Mouse (Mus musculus): Measurements from ENCODE around the gene Tcf7. TPM values are rescaled to one million over a fixed set of nuclear protein-coding genes. Genes with fewer than 3 reads are reported as not detected.

The Tcf7 gene
- polyA plus RNA-seq, 1 experiment from 2014 or later: 6.3 TPM

DNA sequence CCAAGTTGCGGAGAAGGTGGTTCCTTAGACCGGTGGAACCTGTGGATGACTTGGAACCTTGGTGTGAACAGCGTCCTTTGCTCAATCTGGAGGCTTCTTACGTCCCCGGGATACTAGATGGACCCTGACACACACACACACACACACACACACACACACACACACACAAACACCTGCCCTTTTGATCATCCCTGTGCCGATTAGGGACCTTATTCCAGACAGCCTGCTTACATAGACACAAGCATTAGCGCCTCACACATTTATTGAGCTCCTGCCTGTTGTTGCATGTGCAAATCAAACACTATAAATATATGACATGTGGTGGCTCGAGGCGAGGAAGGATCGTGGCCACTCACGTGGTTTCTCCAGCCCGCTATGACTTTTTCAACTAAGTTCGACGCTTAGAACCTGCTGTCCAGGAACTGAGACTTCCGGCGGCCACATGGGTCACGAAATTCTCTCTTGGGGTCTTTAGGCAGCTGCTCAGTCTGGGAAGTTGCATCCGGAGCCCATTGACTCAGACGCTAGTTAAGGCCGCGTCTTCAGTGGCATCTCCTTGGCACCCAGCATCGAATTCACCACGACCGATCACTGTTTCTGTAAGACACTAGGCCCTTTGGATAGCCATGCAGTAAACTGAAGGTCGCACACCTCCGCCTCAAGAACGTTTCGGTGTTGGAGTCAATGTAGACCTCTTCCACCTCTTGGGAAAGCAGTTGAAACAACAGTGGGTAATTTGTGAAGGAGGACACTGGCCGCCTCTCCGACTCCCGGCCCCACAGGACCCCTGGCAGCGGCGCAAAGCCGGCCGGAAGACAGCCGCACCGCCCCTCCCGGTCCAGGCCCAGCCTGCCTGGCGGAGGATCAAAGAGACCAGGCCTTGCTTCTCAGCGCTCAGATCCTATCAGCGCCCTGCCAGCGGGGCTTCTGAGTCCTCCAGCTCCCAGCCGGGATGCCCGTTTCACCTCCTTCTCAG lies 1.1 kb upstream of the Tcf7 start:
- no peak overlapping the region for H3K27ac ChIP-seq (ENCODE audit: poor library complexity, severe bottlenecking)
- peak overlapping the region; percentile 98 for H3K4me2 ChIP-seq
- H3K9me3 ChIP-seq (replicated peaks): no peaks in the 10 kb centered on the region
- H3K9ac ChIP-seq: peak overlapping the region; percentile 73; the same call in 1 of the 2 replicates
- H3K36me3 ChIP-seq: 0 out of 2 replicates have a peak, but pooled peaks cover 4% of the 10 kb centered on the region
- H3K4me1 ChIP-seq (replicated peaks): peaks cover 36% of the 10 kb centered on the region
- no peak for ATAC-seq (ENCODE audit: insufficient number of reproducible peaks, low FRiP score)
- peak overlapping the region; percentile 84 for H3K4me3 ChIP-seq
- 8% methylated on average over 44 of the region's 44 CpGs for WGBS
- peaks cover 17% of the 10 kb centered on the region for H3K27me3 ChIP-seq (replicated peaks)

- Histone ChIP-seq H3K4me1 (replicated peaks) (peaks cover 36% of the 10 kb centered on the region), H3K9me3 (replicated peaks) (no peaks in the 10 kb centered on the region), H3K36me3 (0 out of 2 replicates have a peak, but pooled peaks cover 7% of the 10 kb centered on the region), H3K4me2 (peak overlapping the region; percentile 98), H3K27ac (ENCODE audit: poor library complexity, severe bottlenecking) (no peak overlapping the region), H3K27me3 (replicated peaks) (peaks cover 16% of the 10 kb centered on the region), H3K4me3 (peak overlapping the region; percentile 84), H3K9ac (peak overlapping the region; percentile 73)
- 1% methylated on average over 19 of the region's 19 CpGs for WGBS
- ATAC-seq (ENCODE audit: insufficient number of reproducible peaks, low FRiP score): no peak
These were observed 417 bp downstream of the Tcf7 start for GRCm38 (mm10) chr11:52282420-52282773.

DNA sequence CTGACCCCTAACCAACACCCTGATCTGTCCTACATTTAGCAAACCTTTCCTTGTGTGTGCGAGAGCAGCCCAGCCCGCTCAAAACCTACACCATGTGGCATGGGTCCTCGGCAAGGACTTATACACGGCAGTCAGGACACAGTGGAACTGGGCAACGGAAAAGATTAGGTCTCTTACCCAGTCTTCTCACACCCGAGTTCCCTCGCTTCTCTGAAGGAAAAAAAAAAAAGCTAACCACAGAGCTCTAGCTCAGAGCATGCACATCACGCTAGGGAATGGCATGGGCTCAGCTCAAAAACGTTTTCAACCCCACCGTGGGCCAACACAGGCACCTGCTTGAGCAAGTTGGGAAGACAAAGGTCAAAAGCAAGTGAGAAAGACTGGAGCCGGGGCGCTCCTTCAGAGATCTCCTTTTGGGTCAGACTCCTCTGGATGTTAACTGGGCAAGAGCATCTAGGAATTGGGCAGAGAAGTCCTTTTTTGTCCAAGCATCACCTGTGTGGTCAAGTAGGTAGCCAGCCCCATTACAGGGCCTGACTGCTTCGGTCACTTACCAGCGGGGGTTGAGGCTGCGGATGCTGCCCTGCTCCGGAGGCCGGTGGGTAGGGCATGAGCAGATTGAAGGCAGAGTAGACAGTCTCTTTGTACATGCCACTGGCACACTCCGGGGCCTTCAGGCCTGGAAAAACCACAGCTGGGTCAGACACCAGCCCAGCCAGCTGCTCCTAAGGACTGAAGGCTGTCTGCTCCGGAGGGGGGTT lies 1.1 kb downstream of the Tcf7 start:
- Histone ChIP-seq H3K4me1 (replicated peaks) (peaks cover 31% of the 10 kb centered on the region), H3K9ac (peak overlapping the region; percentile 73), H3K27ac (ENCODE audit: poor library complexity, severe bottlenecking) (no peak overlapping the region), H3K9me3 (replicated peaks) (no peaks in the 10 kb centered on the region), H3K27me3 (replicated peaks) (peaks cover 11% of the 10 kb centered on the region), H3K4me3 (peak overlapping the region; percentile 84), H3K4me2 (peak overlapping the region; percentile 98), H3K36me3 (0 out of 2 replicates have a peak, but pooled peaks cover 7% of the 10 kb centered on the region)
- WGBS: 69% methylated on average over 19 of the region's 19 CpGs
- no peak for ATAC-seq (ENCODE audit: insufficient number of reproducible peaks, low FRiP score)

- Histone ChIP-seq H3K9me3 (replicated peaks) (no peaks in the 10 kb centered on the region), H3K27me3 (replicated peaks) (peaks cover 8% of the 10 kb centered on the region), H3K4me1 (replicated peaks) (peaks cover 25% of the 10 kb centered on the region), H3K36me3 (0 out of 2 replicates have a peak, but pooled peaks cover 7% of the 10 kb centered on the region), H3K27ac (ENCODE audit: poor library complexity, severe bottlenecking) (no peak overlapping the region), H3K4me2 (no peak overlapping the region), H3K9ac (no peak overlapping the region), H3K4me3 (no peak overlapping the region)
- no peak for ATAC-seq (ENCODE audit: insufficient number of reproducible peaks, low FRiP score)
- WGBS: 87% methylated on average over 11 of the region's 11 CpGs
These were observed 2.0 kb downstream of the Tcf7 start for GRCm38 (mm10) chr11:52280566-52281455.

DNA sequence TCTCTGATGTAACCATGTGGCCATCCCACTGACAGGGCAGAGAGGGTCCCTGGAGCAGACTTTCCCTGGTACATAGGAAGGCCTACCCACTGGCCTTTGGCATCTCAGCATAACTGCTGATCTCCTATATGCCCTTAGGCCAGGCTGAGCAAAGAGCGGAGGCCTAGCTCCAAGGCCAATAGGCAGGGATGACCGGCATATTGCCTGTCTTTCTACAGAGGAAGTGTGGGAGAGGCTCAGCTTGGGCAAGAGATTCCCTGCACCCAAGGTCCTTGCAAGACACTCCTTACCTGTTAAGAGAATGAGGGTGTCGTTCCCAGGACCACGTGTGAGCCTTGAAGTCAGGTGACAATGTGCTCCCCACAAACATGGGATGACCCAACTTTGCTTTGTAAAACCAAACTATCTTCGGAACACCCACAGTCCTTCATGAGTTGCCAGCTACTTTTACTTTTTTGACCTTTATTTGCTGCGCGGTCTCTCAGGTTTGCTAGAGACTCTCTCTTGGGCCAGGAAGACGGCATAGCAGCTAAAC lies 3.1 kb downstream of the Tcf7 start:
- 0 out of 2 replicates have a peak, but pooled peaks cover 7% of the 10 kb centered on the region for H3K36me3 ChIP-seq
- H3K4me3 ChIP-seq: no peak overlapping the region
- no peak for ATAC-seq (ENCODE audit: insufficient number of reproducible peaks, low FRiP score)
- no peak overlapping the region for H3K4me2 ChIP-seq
- no peak overlapping the region for H3K9ac ChIP-seq
- WGBS: 91% methylated on average over 8 of the region's 8 CpGs
- H3K9me3 ChIP-seq (replicated peaks): no peaks in the 10 kb centered on the region
- H3K27ac ChIP-seq (ENCODE audit: poor library complexity, severe bottlenecking): no peak overlapping the region
- 0 out of 2 replicates have a peak, but pooled peaks cover 4% of the 10 kb centered on the region for H3K27me3 ChIP-seq (replicated peaks)
- peaks cover 31% of the 10 kb centered on the region for H3K4me1 ChIP-seq (replicated peaks)

GRCm38 (mm10) chr11:52278991-52279390 lies 3.8 kb downstream of the Tcf7 start:
- Histone ChIP-seq H3K27ac (ENCODE audit: poor library complexity, severe bottlenecking) (no peak overlapping the region), H3K4me1 (replicated peaks) (peaks cover 28% of the 10 kb centered on the region), H3K27me3 (replicated peaks) (no peaks in the 10 kb centered on the region), H3K4me2 (no peak overlapping the region), H3K9me3 (replicated peaks) (no peaks in the 10 kb centered on the region), H3K36me3 (0 out of 2 replicates have a peak, but pooled peaks cover 7% of the 10 kb centered on the region), H3K9ac (no peak overlapping the region), H3K4me3 (no peak overlapping the region)
- WGBS: 91% methylated on average over 6 of the region's 6 CpGs
- no peak for ATAC-seq (ENCODE audit: insufficient number of reproducible peaks, low FRiP score)

DNA sequence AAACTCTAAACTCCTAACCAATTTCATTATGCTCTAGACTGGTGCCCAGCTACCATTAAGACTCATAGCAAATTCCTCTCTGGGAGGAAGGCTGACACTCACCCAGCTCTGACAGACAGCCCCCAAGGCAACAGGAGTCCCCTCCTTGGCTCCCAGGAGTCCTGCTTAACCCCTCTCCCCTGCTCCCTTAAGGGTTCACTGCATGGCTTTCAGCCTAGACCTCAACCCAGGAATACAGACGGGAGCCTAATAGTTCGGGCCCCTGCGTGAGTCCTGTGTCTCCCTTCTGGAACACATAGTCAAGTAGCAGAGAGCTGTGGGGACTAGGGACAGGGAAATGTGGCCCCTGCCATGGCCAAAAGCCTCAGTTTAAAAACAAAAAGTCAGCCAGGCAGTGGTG lies 4.7 kb downstream of the Tcf7 start:
- H3K4me2 ChIP-seq: no peak overlapping the region
- no peak overlapping the region for H3K27ac ChIP-seq (ENCODE audit: poor library complexity, severe bottlenecking)
- H3K4me1 ChIP-seq (replicated peaks): peaks cover 26% of the 10 kb centered on the region
- H3K4me3 ChIP-seq: no peak overlapping the region
- 0 out of 2 replicates have a peak, but pooled peaks cover 7% of the 10 kb centered on the region for H3K36me3 ChIP-seq
- no peaks in the 10 kb centered on the region for H3K27me3 ChIP-seq (replicated peaks)
- WGBS: 84% methylated on average over 3 of the region's 3 CpGs
- ATAC-seq (ENCODE audit: insufficient number of reproducible peaks, low FRiP score): no peak
- H3K9ac ChIP-seq: no peak overlapping the region
- no peaks in the 10 kb centered on the region for H3K9me3 ChIP-seq (replicated peaks)

DNA sequence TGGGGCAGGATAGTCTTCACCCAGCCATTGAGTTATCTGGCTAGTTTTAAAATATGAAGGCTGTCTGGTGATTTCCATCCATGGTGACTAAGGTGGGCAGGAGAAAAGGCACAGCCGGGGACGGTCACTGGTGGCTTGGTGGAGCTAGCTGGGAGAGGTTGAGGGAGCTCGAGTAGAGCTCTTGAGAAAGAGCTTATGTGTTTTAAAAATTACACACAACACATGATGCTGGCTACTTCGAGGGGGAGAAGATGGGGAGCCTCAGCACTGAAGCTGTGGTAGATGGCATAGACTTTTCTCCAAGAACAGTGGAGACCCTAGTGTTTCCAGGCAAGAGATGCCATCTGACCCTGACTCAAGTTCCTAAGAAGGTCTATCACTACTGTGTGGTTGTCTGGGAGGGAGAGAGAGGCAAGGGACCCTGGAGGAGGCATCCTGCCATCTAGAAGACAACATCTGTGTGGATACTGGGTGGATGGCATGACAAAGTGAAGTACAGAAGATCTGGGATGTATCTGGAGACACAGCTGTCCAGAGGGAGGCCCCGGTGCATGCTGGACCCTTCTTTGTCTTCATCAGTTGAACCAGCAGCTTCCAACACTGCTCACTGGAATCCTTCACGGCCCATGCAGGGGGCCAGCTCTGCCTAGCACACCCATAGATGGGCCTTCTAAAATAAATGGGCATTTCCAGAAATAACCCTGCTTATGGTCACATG lies 5.2 kb downstream of the Tcf7 start:
- no peaks in the 10 kb centered on the region for H3K27me3 ChIP-seq (replicated peaks)
- H3K4me3 ChIP-seq: no peak overlapping the region
- ATAC-seq (ENCODE audit: insufficient number of reproducible peaks, low FRiP score): no peak
- WGBS: 82% methylated on average over 6 of the region's 6 CpGs
- H3K4me1 ChIP-seq (replicated peaks): peaks cover 32% of the 10 kb centered on the region
- H3K9me3 ChIP-seq (replicated peaks): no peaks in the 10 kb centered on the region
- 0 out of 2 replicates have a peak, but pooled peaks cover 7% of the 10 kb centered on the region for H3K36me3 ChIP-seq
- H3K27ac ChIP-seq (ENCODE audit: poor library complexity, severe bottlenecking): no peak overlapping the region
- H3K4me2 ChIP-seq: no peak overlapping the region
- no peak overlapping the region for H3K9ac ChIP-seq

DNA sequence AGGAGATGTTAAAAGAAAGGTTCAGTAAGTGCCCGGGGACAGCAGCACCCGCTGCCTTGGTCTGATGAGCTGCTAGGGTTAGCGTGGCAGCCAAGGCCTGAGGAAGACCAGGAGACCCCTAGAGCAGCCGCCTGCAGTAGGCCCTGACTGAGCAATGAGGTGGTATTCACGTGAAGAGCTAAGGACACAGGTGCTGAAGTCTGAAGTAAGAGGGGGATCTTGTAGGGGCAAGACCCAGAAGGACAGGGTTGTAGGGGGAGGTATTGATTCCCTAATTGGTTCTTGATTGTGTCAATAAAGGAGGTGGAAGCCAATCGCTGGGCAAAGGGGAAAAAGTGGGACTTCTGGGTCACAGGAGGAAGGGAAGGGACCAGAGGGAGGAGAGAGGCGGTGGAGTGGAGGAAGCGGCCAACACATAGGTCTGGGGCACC lies 5.8 kb downstream of the Tcf7 start:
- WGBS: 87% methylated on average over 8 of the region's 8 CpGs
- Histone ChIP-seq H3K4me1 (replicated peaks) (peaks cover 38% of the 10 kb centered on the region), H3K4me2 (no peak overlapping the region), H3K9ac (no peak overlapping the region), H3K27me3 (replicated peaks) (no peaks in the 10 kb centered on the region), H3K27ac (ENCODE audit: poor library complexity, severe bottlenecking) (no peak overlapping the region), H3K4me3 (no peak overlapping the region), H3K36me3 (0 out of 2 replicates have a peak, but pooled peaks cover 7% of the 10 kb centered on the region), H3K9me3 (replicated peaks) (no peaks in the 10 kb centered on the region)
- no peak for ATAC-seq (ENCODE audit: insufficient number of reproducible peaks, low FRiP score)
